Mouse (Mus musculus) spleen, adult 18-20 months (tissue): Measurements from ENCODE around the gene Reep6.
A peak's percentile ranks its signal among the peaks of the same experiment; 100 is the strongest.

Experiments
- DNase-seq, 2 experiments: peaks; one replicate each; pipeline ENCODE4 v3.0.0; 2022; ENCODE audit warnings: mixed read lengths in 2 of 2

Reep6 gene

DNA sequence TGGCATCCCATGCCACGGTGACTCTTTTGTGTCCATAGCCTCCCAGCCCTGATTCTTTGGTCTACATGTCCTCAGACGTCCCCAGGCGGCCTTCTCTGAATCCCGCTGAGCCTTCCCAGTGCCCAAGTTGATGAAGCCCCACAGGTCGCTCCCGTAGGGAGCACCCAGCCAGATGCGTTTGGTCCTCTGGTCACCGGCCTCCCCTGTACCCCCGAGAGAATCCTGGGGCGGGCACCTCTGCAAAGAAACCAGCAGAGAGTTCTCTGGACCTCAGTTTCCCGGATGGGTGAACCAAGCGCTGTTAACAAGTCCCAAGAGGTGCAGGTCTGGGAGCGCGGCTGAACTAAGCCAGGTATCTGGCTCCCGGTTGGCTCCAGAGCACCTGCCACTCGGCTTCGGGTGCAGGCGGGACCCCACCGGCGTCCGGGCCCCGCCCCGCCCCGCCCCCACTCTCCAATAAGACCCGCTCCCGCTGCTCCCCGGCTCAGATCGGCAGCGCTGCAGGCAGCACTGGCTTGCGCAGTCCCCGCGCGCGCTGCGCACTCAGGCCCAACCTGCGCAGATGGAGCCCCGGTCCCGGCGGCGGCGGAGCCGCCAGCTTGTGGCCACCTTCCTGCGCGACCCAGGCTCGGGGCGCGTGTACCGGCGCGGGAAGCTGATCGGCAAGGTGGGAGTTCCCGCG, 26.4 kb downstream of the Reep6 start, which contains the start of gene Plk5:
Plk5 (plus strand) TSS at position 459 of the 682 bp plus-strand sequence.
- DNase-seq = no peak

DNA sequence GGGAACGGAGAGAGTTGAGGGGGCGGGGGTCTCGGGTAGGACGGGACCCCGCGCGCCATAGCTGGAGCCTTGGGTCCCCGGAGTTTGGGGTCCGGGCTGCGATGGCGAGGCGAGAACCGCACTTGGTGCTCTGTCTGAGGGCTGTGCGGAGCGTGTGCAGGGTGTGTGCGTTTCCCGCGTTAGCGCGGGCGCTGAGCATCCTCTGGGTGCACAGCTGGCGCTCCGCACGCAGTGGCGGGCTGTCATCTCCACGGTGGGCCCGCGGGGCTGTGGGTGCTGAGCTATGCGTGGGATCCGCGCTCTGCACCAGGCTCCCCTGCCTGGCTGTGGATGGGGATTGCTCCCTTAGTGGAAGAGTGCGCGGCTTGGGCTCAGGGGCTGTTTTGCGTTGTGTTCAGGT, 27.0 kb downstream of the Reep6 start:
- no peak for DNase-seq

GRCm38 (mm10) chr10:80357336-80357735, 27.6 kb downstream of the Reep6 start:
- no peak for DNase-seq

- DNase-seq = no peak
Measured at GRCm38 (mm10) chr10:80357994-80358639, 28.4 kb downstream of the Reep6 start.

DNA sequence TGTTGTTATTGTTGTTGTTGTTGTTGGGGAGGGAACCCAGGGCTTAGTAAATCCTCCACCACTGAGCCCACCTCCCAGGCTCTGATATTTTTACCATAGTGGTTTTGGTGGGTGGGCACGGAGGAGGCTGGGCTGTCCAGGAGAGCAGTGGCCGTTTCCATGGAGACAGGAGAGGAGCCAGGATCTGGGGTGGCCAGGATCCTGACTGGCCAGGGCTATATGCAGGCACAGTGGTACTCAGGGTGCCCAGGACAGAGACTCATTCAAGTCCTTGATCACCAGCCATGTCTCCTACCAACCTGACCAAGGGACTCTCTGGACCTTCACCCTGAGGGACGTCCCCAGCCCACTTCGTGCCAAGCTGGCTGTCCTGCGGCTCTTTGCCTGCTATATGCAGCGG, 34.0 kb downstream of the Reep6 start:
- DNase-seq = no peak

GRCm38 (mm10) chr10:80365736-80366135, 36.0 kb downstream of the Reep6 start:
- no peak for DNase-seq

DNA sequence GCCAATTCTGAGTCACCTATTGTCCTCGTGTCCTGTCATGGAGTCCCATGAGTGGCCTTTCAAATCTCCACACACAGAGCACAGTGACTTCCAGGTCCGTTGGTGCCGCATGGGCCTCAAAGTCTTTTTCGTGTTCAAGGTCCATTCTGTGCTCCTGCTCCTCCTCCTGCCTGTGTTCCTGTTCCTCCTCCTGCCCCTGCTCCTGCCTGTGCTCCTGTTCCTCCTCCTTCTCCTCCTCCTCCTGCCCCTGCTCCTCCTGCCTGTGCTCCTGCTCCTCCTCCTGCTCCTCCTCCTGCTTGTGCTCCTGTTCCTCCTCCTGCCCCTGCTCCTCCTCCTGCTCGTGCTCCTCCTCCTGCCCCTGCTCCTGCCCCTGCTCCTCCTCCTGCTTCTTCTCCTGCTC, 38.2 kb downstream of the Reep6 start:
- no peak for DNase-seq

DNA sequence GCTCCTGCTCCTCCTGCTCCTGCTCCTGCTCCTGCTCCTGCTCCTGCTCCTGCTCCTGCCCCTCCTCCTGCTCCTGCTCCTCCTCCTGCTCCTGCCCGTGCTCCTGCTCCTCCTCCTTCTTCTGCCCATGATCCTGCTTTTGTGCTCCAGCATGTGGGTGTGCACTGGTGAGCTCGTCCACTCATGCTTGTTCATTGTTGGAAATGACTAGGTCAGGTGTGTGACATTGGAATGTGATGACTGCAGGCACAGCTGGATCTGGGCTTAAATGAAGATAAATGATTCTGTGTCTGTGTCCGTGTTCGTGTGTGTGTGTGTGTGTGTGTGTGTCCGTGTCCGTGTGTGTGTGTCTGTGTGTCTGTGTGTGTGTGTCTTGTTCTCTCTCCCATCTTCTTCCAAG, 38.6 kb downstream of the Reep6 start:
- no peak for DNase-seq

- DNase-seq = peak in 1 of 2 experiments; percentile 37
Measured at GRCm38 (mm10) chr10:80369995-80370747, 40.4 kb downstream of the Reep6 start.

DNA sequence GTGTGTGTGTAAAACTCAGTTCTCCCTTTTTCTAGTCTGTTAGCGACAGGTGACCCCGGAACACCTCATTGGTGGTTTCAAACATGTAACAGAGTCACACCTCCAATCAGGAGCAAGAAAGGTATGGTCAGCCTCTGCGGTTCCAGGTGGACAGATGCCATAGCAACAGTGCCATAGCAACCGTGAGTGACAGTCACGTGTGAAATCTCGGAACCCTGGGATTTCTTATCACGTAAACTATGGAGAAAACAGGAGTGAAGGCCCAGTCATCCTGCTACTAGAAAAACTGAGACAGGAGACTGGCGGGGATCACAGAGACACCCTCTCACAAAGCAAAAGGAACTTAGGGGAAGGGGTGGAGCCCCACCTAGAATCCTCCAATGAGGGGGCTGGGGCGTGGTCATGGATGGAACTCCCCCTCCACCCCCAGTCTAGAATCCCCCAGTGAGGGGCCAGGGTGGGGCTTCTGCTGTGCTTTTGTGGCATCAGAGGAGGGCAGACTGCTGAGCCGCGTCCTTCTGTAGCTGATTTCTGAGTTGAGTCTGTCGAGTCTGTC, 41.7 kb downstream of the Reep6 start:
- DNase-seq = peak; percentile 54 to 73

DNA sequence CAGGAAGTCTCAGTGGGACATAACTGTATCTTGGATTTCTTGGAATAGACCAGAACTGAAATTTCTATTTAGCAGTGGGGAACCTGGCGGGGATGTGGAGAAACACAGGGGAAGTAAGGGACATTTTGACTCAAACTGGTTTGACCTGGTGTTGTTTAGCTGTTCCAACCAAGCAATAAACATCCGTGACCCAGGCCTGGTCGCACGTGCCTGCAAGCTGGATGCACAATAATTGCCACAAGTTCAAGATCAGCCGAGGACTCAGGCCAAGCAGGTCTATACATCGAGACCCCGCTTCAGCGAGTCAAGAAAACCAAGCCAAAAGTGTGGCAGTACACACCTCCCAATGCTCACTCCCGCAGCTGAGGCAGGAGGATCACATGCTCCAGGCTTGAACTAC, 42.2 kb downstream of the Reep6 start:
- DNase-seq = no peak

GRCm38 (mm10) chr10:80372706-80373105, 43.0 kb downstream of the Reep6 start:
- DNase-seq = no peak

DNA sequence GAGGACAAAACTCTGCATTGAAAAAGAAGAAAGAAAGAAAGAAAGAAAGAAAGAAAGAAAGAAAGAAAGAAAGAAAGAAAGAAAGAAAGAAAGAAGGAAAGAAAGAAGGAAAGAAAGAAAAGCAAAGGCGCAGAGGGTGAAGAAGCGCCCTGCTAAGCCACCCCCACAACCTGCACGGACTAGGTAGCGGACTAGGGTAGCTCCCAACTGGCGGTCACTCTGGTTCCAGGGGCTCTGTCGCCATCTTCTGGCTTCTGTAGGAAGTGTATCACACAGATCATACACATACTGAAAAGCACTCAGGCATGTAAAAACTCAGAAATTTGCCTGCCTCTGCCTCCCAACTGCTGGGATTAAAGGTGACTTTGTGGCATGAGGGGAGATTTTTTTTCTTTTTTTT, 44.3 kb downstream of the Reep6 start:
- peak; percentile 52 to 73 for DNase-seq

DNA sequence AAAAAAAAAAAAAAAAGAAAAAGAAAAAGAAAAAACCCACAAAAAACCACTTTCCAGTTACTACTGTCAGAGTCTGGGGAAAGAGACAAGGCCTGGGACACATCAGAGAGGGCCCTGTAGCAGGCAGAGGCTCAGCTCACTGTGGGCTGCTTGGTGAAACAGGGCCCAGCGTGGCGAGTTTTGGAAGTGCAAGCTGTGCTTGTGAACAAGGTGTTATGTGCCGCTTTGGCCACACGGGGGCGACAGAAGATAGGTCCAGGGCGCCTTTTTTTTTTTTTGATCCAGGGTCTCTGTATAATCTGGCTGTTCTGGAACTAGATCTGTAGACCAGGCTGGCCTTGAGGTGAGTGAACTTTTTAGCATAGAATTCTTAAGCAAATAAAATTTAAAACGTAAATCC, 46.4 kb downstream of the Reep6 start:
- DNase-seq = peak; percentile 77 to 88

DNA sequence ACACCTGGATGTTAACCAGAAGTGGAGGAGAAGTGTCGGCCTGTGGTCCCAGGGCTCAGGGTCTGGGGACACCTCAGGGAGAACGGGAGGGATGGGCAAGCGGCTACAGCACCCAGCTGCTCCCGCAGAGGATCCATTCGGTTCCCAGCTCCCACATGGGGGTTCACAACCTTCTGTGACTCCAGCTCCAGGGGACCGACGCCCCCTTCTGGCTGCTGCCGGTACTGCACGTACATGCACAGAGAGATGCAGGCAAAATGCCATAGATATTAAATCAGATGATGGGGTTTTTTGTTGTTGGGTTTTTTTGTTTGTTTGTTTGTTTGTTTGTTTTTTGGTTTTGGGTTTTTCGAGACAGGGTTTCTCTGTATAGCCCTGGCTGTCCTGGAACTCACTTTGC, 48.0 kb downstream of the Reep6 start:
- DNase-seq = no peak

GRCm38 (mm10) chr10:80382641-80383365, 53.0 kb downstream of the Reep6 start:
- DNase-seq = no peak

GRCm38 (mm10) chr10:80383431-80383830, 53.7 kb downstream of the Reep6 start:
- no peak for DNase-seq

DNA sequence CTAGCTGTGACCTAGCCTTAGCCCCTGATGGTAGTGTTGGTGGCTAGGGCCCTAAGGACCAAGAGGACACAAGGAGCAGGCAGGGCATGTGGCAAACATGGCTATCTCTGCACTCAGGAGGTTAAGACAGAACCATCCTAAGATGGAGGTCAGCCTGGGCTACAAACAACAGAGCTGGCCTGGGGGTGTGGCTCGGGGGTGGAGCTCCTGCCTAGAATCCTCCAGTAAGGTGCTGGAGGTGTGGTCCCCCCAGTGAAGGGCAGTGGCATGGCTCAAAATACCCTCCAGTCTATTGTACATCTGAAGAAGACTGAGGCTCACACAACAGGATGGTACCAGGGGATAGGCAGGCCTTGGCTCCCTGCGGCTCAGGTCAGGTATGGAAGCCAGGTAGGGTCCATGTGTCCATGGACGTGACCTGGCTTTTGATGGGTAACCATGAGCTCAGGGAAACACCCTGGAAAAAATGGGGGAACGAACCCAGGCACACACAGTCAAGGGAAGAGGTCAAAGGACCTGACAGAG, 54.4 kb downstream of the Reep6 start:
- DNase-seq = no peak

- DNase-seq = no peak
Measured at GRCm38 (mm10) chr10:80384709-80385108, 55.0 kb downstream of the Reep6 start.

GRCm38 (mm10) chr10:80385310-80385709, 55.6 kb downstream of the Reep6 start:
- no peak for DNase-seq
